8 mouse cellular contexts compared by ENCODE assay signal in the genomic region with DNA sequence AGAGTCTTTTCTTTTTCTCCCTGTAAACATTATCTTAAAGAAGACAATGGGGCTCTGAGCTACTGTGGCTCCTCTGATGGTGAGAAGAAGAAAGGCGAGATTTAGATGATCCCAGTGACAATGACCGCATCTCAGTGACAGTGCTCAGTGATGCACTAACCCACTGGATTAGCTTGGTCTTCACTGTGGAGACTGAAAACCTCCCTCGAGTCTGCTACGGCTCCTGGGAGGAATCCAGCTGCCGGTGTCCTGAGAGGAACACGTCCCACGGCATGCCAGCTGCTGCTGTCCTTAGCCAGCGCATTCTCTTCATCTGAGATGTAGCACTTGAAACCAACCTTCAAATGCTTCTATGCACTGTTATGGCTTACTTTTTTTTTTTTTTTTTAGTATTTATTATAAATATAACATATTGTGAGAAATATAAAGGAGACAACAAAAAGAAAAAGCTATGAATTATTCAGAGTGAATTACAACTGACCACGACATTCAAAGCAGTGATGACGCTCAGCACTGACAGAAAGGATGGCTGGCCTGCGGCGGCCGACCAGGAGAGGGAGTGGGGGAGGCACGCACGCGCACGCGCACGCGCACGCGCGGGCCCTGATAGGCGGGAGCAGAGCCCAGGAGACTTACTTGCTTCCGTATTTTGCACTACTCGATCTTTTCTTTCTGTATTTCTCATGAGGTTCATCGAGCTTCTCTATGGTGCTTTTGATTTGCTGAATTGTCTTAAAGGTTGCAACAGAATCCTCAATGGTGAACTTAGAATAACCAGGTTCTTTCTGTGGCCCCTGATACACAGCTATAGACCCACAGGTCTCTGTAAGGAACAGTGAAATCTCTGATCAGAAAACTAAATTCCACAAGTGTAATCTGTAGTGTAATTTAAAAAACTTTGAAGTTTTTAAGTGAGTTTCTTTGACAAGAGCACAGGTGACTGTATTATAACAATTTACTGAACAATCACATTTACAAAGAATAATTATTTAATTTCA. TPM values are rescaled to one million over a fixed set of nuclear protein-coding genes. Genes with fewer than 3 reads are reported as not detected.
DNase-seq lines count a peak whose midpoint lies in the region; ATAC-seq and TF ChIP-seq lines count a peak whose summit lies in the region.

No protein-coding gene starts in this region.

- WGBS in embryonic facial prominence, embryonic 12.5 days = 35% methylated on average over 27 of the region's 27 CpGs
- WGBS in heart, embryonic 10.5 days = 28% methylated on average over 27 of the region's 27 CpGs
- 34% methylated on average over 27 of the region's 27 CpGs for WGBS in kidney, embryonic 16.5 days
- 40% methylated on average over 27 of the region's 27 CpGs for WGBS in liver, postnatal 0 days (ENCODE audit: insufficient replicate concordance)
- WGBS in stomach, postnatal 0 days = 38% methylated on average over 27 of the region's 27 CpGs

- H3K36me3 ChIP-seq in embryonic facial prominence, embryonic 12.5 days = peaks cover 27% of the 10 kb centered on the region; the same call in 1 of the 2 replicates
- peaks cover 41% of the 10 kb centered on the region for H3K36me3 ChIP-seq in heart, embryonic 10.5 days
- peaks cover 29% of the 10 kb centered on the region for H3K36me3 ChIP-seq in kidney, embryonic 16.5 days (ENCODE audit: insufficient read depth, low read length)
- peaks cover 18% of the 10 kb centered on the region for H3K36me3 ChIP-seq in liver, postnatal 0 days (replicated peaks; ENCODE audit: insufficient read depth, low read length)
- H3K36me3 ChIP-seq in stomach, postnatal 0 days (ENCODE audit: control insufficient read depth, insufficient read depth, low read length) = peaks cover 10% of the 10 kb centered on the region; the same call in 1 of the 2 replicates

- no peak for TF ChIP-seq CTCF in bone marrow macrophage, adult 2 months (IDR thresholded peaks at IDR 0.05; ENCODE audit: low read depth, low read length)
- peak; percentile 61 for TF ChIP-seq CTCF in liver, postnatal 0 days (IDR thresholded peaks at IDR 0.05; ENCODE audit: low read depth)
- TF ChIP-seq CTCF in stomach, postnatal 0 days (IDR thresholded peaks at IDR 0.05; ENCODE audit: low read depth) = peak; percentile 69

- peak overlapping the region; percentile 35 for H3K27ac ChIP-seq in bone marrow macrophage, adult 2 months (ENCODE audit: insufficient read depth, low read depth, low read length)
- H3K27ac ChIP-seq in embryonic facial prominence, embryonic 12.5 days = no peak overlapping the region
- H3K27ac ChIP-seq in heart, embryonic 10.5 days = peak overlapping the region; percentile 78
- no peak overlapping the region for H3K27ac ChIP-seq in kidney, embryonic 16.5 days (ENCODE audit: low read length)
- H3K27ac ChIP-seq in liver, postnatal 0 days (ENCODE audit: low read depth) = no peak overlapping the region
- H3K27ac ChIP-seq in stomach, postnatal 0 days (replicated peaks) = no peak overlapping the region

- no peaks in the 10 kb centered on the region for H3K9me3 ChIP-seq in embryonic facial prominence, embryonic 12.5 days
- H3K9me3 ChIP-seq in heart, embryonic 10.5 days = no peaks in the 10 kb centered on the region
- no peaks in the 10 kb centered on the region for H3K9me3 ChIP-seq in kidney, embryonic 16.5 days (ENCODE audit: low read length)
- H3K9me3 ChIP-seq in liver, postnatal 0 days (ENCODE audit: low read length) = no peaks in the 10 kb centered on the region
- H3K9me3 ChIP-seq in stomach, postnatal 0 days (ENCODE audit: control insufficient read depth, low read length) = no peaks in the 10 kb centered on the region

- H3K27me3 ChIP-seq in embryonic facial prominence, embryonic 12.5 days = no peaks in the 10 kb centered on the region
- no peaks in the 10 kb centered on the region for H3K27me3 ChIP-seq in heart, embryonic 10.5 days (ENCODE audit: insufficient read depth, poor library complexity, severe bottlenecking)
- no peaks in the 10 kb centered on the region for H3K27me3 ChIP-seq in kidney, embryonic 16.5 days (ENCODE audit: insufficient read depth, low read length)
- no peaks in the 10 kb centered on the region for H3K27me3 ChIP-seq in liver, postnatal 0 days (ENCODE audit: insufficient read depth, low read length)
- H3K27me3 ChIP-seq in stomach, postnatal 0 days (ENCODE audit: control insufficient read depth, insufficient read depth, low read length) = no peaks in the 10 kb centered on the region

- peak; percentile 67 for DNase-seq in CD4-positive helper T cell, adult 2 months (ENCODE audit: low read depth, low spot score)
- DNase-seq in heart, embryonic 10.5 days (ENCODE audit: low spot score) = peak; percentile 91
- DNase-seq in liver, postnatal 0 days = peak; percentile 82
- DNase-seq in natural killer cell, adult 2 months (ENCODE audit: low spot score in 2 of 2) = peak; percentile 13 to 60
- peak; percentile 71 for DNase-seq in stomach, postnatal 0 days (ENCODE audit: low spot score)

- no peak overlapping the region for H3K9ac ChIP-seq in embryonic facial prominence, embryonic 12.5 days
- H3K9ac ChIP-seq in kidney, embryonic 16.5 days (replicated peaks; ENCODE audit: low read length) = peak overlapping the region; percentile 13; the same call in 1 of the 2 replicates
- H3K9ac ChIP-seq in liver, postnatal 0 days (replicated peaks) = no peak overlapping the region
- no peak overlapping the region for H3K9ac ChIP-seq in stomach, postnatal 0 days (ENCODE audit: low read length)

- 0 out of 2 replicates have a peak, but pooled peaks have one; percentile 56 for ATAC-seq in embryonic facial prominence, embryonic 12.5 days (ENCODE audit: insufficient number of reproducible peaks, insufficient read depth, low FRiP score, low TSS enrichment)
- peak; percentile 81 for ATAC-seq in kidney, embryonic 16.5 days (ENCODE audit: low FRiP score, low TSS enrichment)
- ATAC-seq in liver, postnatal 0 days = peak; percentile 82
- ATAC-seq in stomach, postnatal 0 days (ENCODE audit: low FRiP score, low TSS enrichment) = peak; percentile 87

- peak overlapping the region; percentile 28 for H3K4me2 ChIP-seq in embryonic facial prominence, embryonic 12.5 days (replicated peaks)
- peak overlapping the region; percentile 40 for H3K4me2 ChIP-seq in kidney, embryonic 16.5 days (replicated peaks; ENCODE audit: low read depth, low read length)
- H3K4me2 ChIP-seq in liver, postnatal 0 days (ENCODE audit: low read depth, low read length) = peak overlapping the region; percentile 41
- H3K4me2 ChIP-seq in stomach, postnatal 0 days (replicated peaks; ENCODE audit: low read depth) = peak overlapping the region; percentile 9; the same call in 1 of the 2 replicates

- TF ChIP-seq EP300 in liver, postnatal 0 days (IDR thresholded peaks at IDR 0.05; ENCODE audit: low read depth) = no peak
- no peak for TF ChIP-seq EP300 in stomach, postnatal 0 days (optimal IDR thresholded peaks at IDR 0.05)

- TF ChIP-seq POLR2A in bone marrow macrophage, adult 2 months (IDR thresholded peaks at IDR 0.05; ENCODE audit: borderline replicate concordance, low read depth, low read length) = no peak

- peaks cover 4% of the 10 kb centered on the region; the same call in 1 of the 2 replicates for H3K4me1 ChIP-seq in bone marrow macrophage, adult 2 months (ENCODE audit: control insufficient read depth, insufficient read depth, low read length)
- no peaks in the 10 kb centered on the region for H3K4me1 ChIP-seq in embryonic facial prominence, embryonic 12.5 days
- no peaks in the 10 kb centered on the region for H3K4me1 ChIP-seq in heart, embryonic 10.5 days
- H3K4me1 ChIP-seq in kidney, embryonic 16.5 days (ENCODE audit: insufficient read depth, low read length) = no peaks in the 10 kb centered on the region
- H3K4me1 ChIP-seq in liver, postnatal 0 days (ENCODE audit: insufficient read depth) = no peaks in the 10 kb centered on the region
- no peaks in the 10 kb centered on the region for H3K4me1 ChIP-seq in stomach, postnatal 0 days (replicated peaks; ENCODE audit: control insufficient read depth, insufficient read depth)

- H3K4me3 ChIP-seq in bone marrow macrophage, adult 2 months (ENCODE audit: insufficient read depth, low read length) = 0 out of 2 replicates have a peak overlapping the region, but pooled peaks have one; percentile 1
- no peak overlapping the region; the same call in 1 of the 2 replicates for H3K4me3 ChIP-seq in embryonic facial prominence, embryonic 12.5 days
- peak overlapping the region; percentile 46 for H3K4me3 ChIP-seq in heart, embryonic 10.5 days
- peak overlapping the region; percentile 22; the same call in 1 of the 2 replicates for H3K4me3 ChIP-seq in kidney, embryonic 16.5 days (ENCODE audit: low read length)
- peak overlapping the region; percentile 14 for H3K4me3 ChIP-seq in liver, postnatal 0 days (ENCODE audit: low read depth, low read length)
- H3K4me3 ChIP-seq in stomach, postnatal 0 days (ENCODE audit: low read depth, low read length) = no peak overlapping the region

RNA-seq across cellular contexts. Expression of a gene that starts 18.9 kb away (rescaled TPM):
- polyA plus RNA-seq in bone marrow macrophage, adult 2 months (2012; ENCODE audit: insufficient read depth, insufficient read length, missing spikeins) = not detected in 2 replicates
- not detected in 2 replicates for polyA plus RNA-seq in embryonic facial prominence, embryonic 12.5 days (2016; fragmentation: Nextera tagmentation; extraction: Ambion mirVana)
- not detected in 2 replicates for polyA plus RNA-seq in heart, embryonic 10.5 days (2016; fragmentation: Nextera tagmentation; extraction: Ambion mirVana)
- not detected in 2 replicates for polyA plus RNA-seq in kidney, embryonic 16.5 days (2015; fragmentation: Nextera tagmentation; extraction: Ambion mirVana)
- polyA plus RNA-seq in liver, postnatal 0 days (2015; fragmentation: Nextera tagmentation; extraction: Ambion mirVana) = not detected in 2 replicates
- polyA plus RNA-seq in stomach, postnatal 0 days (2015; fragmentation: Nextera tagmentation; extraction: Ambion mirVana) = not detected in 2 replicates

Comparison
In these comparisons a context has a peak if more than half of its experiments do, and no peak if none do; other contexts are left out.
1. DNase-seq: peak in every context shown above with its lines; median percentile 91 in heart, embryonic 10.5 days; 82 in liver, postnatal 0 days; 71 in stomach, postnatal 0 days; 67 in CD4-positive helper T cell, adult 2 months; 36 in natural killer cell, adult 2 months.
2. H3K27ac ChIP-seq: peak in bone marrow macrophage, adult 2 months (single experiment) and heart, embryonic 10.5 days (single experiment); none in embryonic facial prominence, embryonic 12.5 days (single experiment), kidney, embryonic 16.5 days (single experiment), liver, postnatal 0 days (single experiment) and stomach, postnatal 0 days (single experiment).
3. H3K4me3 ChIP-seq: peak in bone marrow macrophage, adult 2 months (single experiment), heart, embryonic 10.5 days (single experiment), kidney, embryonic 16.5 days (single experiment) and liver, postnatal 0 days (single experiment); none in embryonic facial prominence, embryonic 12.5 days (single experiment) and stomach, postnatal 0 days (single experiment).
4. Peak in every context shown above with its lines, with median percentiles within 50 percentile points of each other: ATAC-seq and H3K4me2 ChIP-seq.